Mouse (Mus musculus) liver, postnatal 0 days (tissue): Measurements from ENCODE around the gene Tmem104.

Source experiments
- CTCF ChIP-seq: sonication (generic); IDR thresholded peaks from 2 replicates; pipeline ENCODE4 v1.5.1; 2016; ENCODE audit warnings: antibody characterized with exemption, low read depth
- EP300 ChIP-seq: IDR thresholded peaks from 2 replicates; pipeline ENCODE4 v1.6.1; 2016; ENCODE audit warnings: antibody characterized with exemption, low read depth, mild to moderate bottlenecking

GRCm38 (mm10) chr11:115222077-115222476, 34.8 kb downstream of the Tmem104 start:
- TF ChIP-seq CTCF (no peak), EP300 (no peak)
